Mouse (Mus musculus) right cerebral cortex, adult 2 months (tissue): Measurements from ENCODE around the gene Fgfr2.
A peak's percentile ranks its signal among the peaks of the same experiment; 100 is the strongest.
"Not testable (repeated sequence)": the region's sequence is repeated elsewhere in the genome, so short reads cannot be mapped to it uniquely, and the experiment has no call there.

Source experiments
- DNase-seq, 2 experiments: peaks; one replicate each; pipeline ENCODE4 v3.0.0; 2021 to 2022; ENCODE audit warnings: low spot score in 2 of 2

The Fgfr2 gene

GRCm38 (mm10) chr7:130170144-130170543 is 2953.0 kb downstream of the Fgfr2 start:
- DNase-seq: no peak

- DNase-seq: no peak
Measured at GRCm38 (mm10) chr7:130168296-130168695, 2954.9 kb downstream of the Fgfr2 start.

DNA sequence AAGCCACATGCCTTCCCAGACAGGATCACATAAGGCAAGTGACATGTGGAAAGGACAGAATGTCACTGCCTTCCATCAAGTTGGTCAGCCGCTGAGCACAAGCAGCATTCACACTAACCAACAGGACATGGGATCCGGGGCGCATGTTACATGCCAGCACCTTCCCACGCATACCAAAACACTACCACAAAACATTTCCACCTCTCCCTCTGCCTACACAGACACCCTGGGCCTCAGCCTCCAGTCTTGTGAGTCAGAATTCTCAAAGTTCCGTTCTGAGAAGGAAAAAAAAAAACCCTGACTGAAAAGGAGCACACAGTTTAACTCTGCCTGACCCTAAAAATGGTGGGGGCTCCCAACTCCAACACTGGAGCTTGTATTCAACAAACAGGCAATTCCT is 2955.9 kb downstream of the Fgfr2 start:
- DNase-seq: peak in 1 of 2 experiments; percentile 16

DNA sequence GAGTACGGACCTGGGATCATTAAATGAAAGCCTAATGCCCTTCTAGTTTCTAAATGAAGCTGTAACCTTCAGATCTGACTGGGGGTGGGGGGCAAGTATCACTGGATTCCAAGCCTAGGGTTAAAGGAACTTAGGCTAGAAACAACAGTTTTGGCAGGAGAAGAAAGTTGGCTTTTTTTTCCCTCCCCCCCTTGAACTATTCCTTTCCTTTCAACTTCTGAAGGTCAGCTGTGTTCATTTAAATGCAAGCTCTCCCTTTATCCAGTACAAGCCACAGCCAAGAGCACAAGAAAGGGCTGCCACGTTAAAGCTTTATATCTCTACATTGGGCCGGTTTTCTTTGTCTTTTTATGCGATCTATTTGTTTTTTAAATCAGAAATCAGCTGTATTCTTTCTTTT is 2957.0 kb downstream of the Fgfr2 start:
- no peak for DNase-seq

DNA sequence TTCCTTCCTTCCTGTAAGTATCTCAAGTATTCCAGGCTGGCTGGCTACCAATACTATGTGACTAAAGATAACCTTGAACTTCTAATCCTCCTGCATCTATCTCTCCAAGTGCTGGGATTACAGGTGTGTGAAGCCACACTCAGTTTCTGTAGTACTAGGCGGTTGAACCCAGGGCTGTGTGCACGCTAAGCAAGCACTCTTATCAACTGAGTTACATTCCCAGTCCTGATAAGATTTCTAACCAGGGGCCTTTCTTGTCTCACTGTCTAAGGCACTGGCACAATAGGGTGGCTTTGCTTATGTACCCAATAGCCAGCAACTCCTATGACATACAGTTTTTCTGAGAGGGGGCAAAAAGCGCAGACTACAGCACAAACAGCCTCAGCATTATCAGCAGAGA is 2957.7 kb downstream of the Fgfr2 start:
- no peak for DNase-seq

GRCm38 (mm10) chr7:130162718-130163117 is 2960.4 kb downstream of the Fgfr2 start:
- no peak for DNase-seq

DNA sequence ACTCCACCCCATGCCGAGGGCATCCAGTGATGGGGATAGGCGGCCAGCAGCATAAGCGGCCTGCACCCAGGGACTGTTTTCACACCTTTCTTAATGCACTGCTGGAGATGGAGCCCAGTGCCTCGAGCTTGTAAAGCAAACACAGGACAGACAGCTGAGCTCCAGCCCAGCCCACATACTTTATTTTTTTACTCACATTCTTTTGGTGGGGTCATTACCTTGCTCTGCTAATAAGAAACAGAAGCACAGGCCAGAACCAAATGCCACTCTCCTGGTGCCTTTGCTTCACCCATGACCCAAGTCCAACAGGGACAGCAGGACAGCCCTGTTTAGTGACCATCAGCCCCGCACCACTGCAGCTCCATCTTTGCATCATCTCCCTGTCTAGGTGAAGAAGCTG is 2961.6 kb downstream of the Fgfr2 start:
- no peak for DNase-seq

DNA sequence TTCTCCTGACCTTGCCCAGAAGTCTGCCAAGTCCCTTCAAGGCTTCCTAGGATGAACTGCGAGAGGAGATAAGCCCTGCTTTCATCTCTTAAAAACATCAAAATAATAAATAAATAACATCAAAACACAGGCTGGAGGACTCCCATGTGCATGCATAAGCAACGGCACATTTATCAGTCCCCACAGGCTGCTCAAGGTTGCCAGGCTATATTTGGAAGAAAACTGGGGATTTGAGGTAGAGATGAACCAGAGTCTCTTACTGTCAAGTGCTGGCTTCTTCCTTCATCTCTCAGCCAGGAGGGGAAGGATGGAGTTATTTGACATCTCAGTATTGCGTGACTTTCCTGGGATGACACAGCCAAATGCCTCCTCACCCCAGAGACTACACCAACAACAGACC is 2964.3 kb downstream of the Fgfr2 start:
- DNase-seq: no peak

DNA sequence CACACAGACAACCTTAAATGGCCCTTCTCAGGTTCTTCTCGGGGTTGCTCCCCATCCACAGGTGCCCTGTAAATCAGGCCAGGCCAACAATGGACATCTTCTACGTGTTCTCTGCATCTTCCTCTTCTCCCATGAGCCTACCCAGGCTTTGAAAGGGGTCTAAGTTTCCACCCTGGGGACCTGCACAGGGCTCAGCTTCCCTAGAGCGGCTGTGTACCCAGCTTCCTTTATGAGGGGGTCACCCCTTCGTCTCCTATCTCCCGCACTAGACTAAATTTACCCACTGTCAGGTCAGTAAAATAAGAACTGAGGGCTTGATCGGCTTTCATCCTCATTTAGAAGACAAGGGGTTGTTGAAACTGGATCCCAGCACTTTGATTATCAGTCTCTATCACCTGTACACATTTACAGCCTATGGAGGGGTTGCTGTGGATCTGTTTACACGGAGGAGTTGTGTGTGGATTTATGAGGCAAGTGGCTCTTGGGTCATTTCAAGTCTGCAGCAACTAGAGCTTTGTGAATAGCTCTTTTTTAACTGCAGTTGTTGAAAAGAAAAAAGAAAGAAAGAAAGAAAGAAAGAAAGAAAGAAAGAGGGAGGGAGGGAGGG is 2969.7 kb downstream of the Fgfr2 start:
- no peak for DNase-seq

DNA sequence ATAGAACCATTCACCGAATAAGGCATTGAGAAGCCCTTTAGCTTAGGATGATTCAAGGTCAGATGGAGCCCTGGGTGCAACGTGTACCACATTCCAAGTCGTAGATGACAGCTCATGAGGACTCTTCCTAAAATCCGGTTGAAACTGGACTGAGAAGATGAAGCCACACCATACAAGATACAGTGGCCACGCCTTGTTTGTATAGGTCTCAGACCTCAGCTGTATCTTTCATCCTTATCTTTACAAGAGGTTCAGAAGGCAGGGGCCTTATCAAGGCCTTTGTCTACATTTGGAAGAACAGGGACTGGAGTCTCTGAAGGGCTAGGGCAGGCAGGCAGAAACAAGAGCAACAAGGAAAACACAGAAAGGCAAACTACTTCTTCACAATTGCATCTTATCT is 2974.2 kb downstream of the Fgfr2 start:
- no peak for DNase-seq

DNA sequence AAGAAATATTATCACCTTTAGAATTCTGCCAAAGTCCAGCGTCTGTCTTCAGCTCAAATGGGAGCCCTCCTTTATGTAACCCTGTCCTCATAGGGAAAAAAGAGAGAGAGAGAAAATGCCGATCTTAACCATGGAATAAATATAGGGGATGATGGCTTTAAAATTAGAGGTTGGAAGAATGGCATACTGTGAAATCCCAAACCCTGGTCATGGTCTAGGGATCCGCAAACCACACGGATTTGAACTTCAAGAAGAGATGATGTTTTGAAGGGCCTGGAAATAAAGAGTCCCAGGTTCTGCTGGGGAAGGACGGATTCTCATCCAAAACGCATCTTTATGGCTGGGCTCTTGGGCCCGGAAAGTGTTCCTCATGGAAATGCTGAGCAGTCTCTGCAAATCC is 2975.9 kb downstream of the Fgfr2 start:
- DNase-seq: no peak

GRCm38 (mm10) chr7:130145211-130145610 is 2977.9 kb downstream of the Fgfr2 start:
- DNase-seq: no peak

- DNase-seq: no peak
Measured at GRCm38 (mm10) chr7:130143371-130143770, 2979.8 kb downstream of the Fgfr2 start.

GRCm38 (mm10) chr7:130141088-130141873 is 2981.9 kb downstream of the Fgfr2 start:
- no peak for DNase-seq

DNA sequence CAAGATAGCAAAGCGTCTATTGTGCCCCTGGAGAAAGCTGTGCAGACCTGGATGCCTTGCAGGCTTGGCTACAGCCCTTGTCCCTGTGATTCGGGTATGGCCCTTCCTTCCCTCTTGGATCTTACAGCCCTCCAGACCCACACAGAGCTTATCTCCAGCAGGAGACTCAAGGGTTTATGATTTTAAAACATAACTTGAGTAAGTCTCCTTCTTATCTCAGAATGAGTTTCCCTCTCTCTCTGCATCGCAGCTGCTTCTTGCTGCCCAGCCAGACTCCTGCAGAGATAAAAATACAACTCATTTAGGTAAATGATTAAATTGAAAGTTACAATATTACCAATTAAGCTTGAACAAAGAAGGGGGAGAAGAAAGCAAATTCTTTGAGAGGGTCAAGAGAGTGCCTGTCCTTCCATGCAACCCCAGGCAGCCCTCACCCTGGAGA is 2988.2 kb downstream of the Fgfr2 start:
- DNase-seq: no peak

GRCm38 (mm10) chr7:130134428-130134827 is 2988.7 kb downstream of the Fgfr2 start:
- DNase-seq: not testable (repeated sequence)

DNA sequence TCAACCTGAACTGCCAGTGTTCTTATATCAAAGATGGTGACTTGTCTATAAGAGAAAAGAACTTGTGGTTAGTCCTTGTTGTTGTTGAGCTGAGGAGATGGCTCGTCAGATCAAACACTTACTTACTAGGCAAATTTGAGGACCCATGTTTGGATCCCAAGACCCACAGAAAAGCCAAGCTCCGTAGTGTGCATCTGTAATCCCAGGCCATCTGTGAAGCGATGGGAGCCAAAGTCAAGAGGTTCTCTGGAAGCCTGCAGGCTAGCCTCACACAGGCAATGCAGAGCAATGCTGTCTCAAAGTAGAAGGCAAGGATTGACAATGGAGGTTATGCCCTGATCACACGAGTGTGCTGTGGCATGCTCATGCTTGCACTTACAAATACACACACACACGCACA is 2992.9 kb downstream of the Fgfr2 start:
- no peak for DNase-seq

GRCm38 (mm10) chr7:130129359-130129960 is 2993.7 kb downstream of the Fgfr2 start:
- no peak for DNase-seq

DNA sequence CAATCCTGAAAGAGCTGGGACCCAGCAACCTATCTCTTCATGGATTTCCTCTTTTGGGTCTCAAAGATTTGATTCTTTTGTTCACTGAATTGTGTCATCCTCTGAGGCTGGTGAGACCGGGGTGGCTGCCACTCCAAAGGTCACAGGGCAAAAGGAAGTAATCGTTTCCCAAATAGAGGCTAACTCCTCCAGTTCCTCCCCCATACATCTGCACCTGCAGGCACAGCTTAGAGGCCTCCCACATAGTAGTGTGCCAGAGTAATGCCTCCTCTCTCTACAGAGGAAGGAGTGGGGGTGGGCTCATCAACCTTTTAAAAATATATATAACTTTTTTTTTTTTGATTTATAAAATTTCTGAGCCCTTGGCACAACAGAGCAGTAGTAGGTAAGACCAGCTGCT is 3001.6 kb downstream of the Fgfr2 start:
- DNase-seq: no peak

GRCm38 (mm10) chr7:130119466-130119865 is 3003.7 kb downstream of the Fgfr2 start:
- DNase-seq: no peak

DNA sequence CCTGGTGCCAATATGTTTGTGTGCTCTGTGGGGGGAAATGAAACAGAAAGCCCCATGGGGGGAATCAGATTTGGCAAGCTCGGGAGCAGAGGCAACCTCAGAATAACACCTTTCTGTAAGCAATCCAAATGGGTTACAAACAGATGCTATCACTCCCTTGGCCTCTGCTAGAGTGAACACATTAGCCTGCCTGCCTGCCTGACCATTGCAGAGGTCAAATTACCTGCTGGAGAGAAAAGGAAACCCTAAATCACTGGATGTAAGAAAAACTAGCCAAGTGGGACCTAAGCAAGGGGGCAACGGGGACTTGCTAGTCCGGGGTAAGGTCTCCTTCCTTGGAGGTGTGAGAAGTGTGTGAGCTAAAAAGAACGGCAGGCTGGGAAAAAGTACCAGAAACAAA is 3004.4 kb downstream of the Fgfr2 start:
- DNase-seq: no peak

DNA sequence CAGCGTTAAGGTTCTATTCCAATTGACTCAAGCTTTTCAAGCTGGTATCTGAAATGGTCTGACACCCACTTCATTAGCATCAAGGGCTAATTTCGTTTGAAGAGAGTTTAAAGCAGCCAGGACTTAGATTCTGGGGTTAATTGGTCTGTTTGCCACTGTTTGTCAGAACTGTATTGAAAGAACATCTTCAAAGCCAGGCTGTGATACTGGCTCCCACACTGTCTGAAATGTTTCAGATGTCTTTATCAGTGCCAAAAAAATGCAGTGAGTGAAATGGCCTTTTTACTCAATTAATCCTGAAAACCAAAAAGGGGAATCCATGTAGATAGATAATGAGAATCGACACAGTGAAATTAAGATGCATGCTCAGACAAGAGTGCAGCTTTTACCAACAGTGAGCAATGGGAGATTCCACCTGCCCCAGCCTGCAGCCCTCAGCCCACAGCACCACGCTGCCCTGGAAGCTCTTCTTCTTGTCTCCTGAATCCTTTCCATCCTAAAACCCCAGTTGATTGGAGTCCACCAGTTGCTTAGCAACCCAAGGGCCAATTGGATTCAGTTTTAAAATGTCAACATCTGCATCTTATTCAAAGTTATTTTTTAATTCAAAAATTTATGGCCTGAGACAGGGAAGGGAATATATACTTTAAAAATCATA is 3005.6 kb downstream of the Fgfr2 start:
- no peak for DNase-seq

- no peak for DNase-seq
Measured at GRCm38 (mm10) chr7:130114436-130114835, 3008.7 kb downstream of the Fgfr2 start.
